Mouse (Mus musculus) adrenal gland, postnatal 0 days (tissue): ENCODE results near the gene Olfr1377. TPM values are rescaled to one million over a fixed set of nuclear protein-coding genes. Genes with fewer than 3 reads are reported as not detected.

Source experiments
- polyA plus RNA-seq: library from polyadenylated mRNA; unstranded; fragments of >200 nt; fragmentation: Nextera tagmentation; extraction: Ambion mirVana; gene quantifications from 2 replicates; pipeline ENCODE4 v1.2.1, GENCODE M21; 2015

Gene Olfr1377
- not detected in 2 replicates for polyA plus RNA-seq

GRCm38 (mm10) chr11:50981667-50982066, at the start of gene Olfr1377:
Gene Olfr1377 (plus strand): TSS chr11:50981967.

GRCm38 (mm10) chr11:50943506-50943905, 38.3 kb upstream of the Olfr1377 start, which contains the start of gene 4933414I15Rik:
Gene 4933414I15Rik (minus strand): TSS chr11:50943765.

GRCm38 (mm10) chr11:50953665-50954064, 28.1 kb upstream of the Olfr1377 start, which contains the start of gene Prop1:
Gene Prop1 (minus strand): TSS chr11:50953765.

GRCm38 (mm10) chr11:50966230-50966629, 15.5 kb upstream of the Olfr1377 start, which contains the start of gene Olfr1378:
Gene Olfr1378 (plus strand): TSS chr11:50966530.

GRCm38 (mm10) chr11:51003296-51003695, 21.5 kb downstream of the Olfr1377 start, which contains the start of gene Olfr51:
Gene Olfr51 (plus strand): TSS chr11:51003596.

GRCm38 (mm10) chr11:51013936-51014335, 32.2 kb downstream of the Olfr1377 start, which contains the start of gene Olfr54:
Gene Olfr54 (plus strand): TSS chr11:51014236.

Other genes with a start within 250 kb of the Olfr1377 start
- 8.3 and 10.0 TPM in 2 replicates for gene Zfp354c, start 154.2 kb upstream of the Olfr1377 start, polyA plus RNA-seq
- gene Zfp879, start 140.4 kb upstream of the Olfr1377 start, polyA plus RNA-seq: 1.1 and 1.3 TPM in 2 replicates
- gene Grm6, start 131.3 kb upstream of the Olfr1377 start, polyA plus RNA-seq: 0.14 TPM in 1 of 2 replicates, not detected in the other
- 3.3 and 4.3 TPM in 2 replicates for gene Zfp454, start 94.3 kb upstream of the Olfr1377 start, polyA plus RNA-seq
- gene Zfp2, start 65.8 kb upstream of the Olfr1377 start, polyA plus RNA-seq: 10.2 and 10.8 TPM in 2 replicates
- 1.6 and 1.8 TPM in 2 replicates for gene Zfp354b, start 50.3 kb upstream of the Olfr1377 start, polyA plus RNA-seq
- gene 4933414I15Rik, start 38.2 kb upstream of the Olfr1377 start, polyA plus RNA-seq: not detected in 2 replicates
- gene Prop1, start 28.2 kb upstream of the Olfr1377 start, polyA plus RNA-seq: 0.23 TPM in 1 of 2 replicates, not detected in the other
- not detected in 2 replicates for gene Olfr1378, start 15.4 kb upstream of the Olfr1377 start, polyA plus RNA-seq
- not detected in 2 replicates for gene Olfr51, start 21.6 kb downstream of the Olfr1377 start, polyA plus RNA-seq
- 0.35 and 0.63 TPM in 2 replicates for gene Olfr54, start 32.3 kb downstream of the Olfr1377 start, polyA plus RNA-seq
- gene Olfr1375, start 66.1 kb downstream of the Olfr1377 start, polyA plus RNA-seq: not detected in 2 replicates
- 5.8 and 6.9 TPM in 2 replicates for gene Zfp354a, start 77.3 kb downstream of the Olfr1377 start, polyA plus RNA-seq
- not detected in 2 replicates for gene Gm12569, start 238.5 kb downstream of the Olfr1377 start, polyA plus RNA-seq